Mouse (Mus musculus): ENCODE data around the gene Irgm1. TPM values are rescaled to one million over a fixed set of nuclear protein-coding genes. Genes with fewer than 3 reads are reported as not detected.

Gene Irgm1
- polyA plus RNA-seq, 1 experiment from 2014 or later = 14.4 TPM

DNA sequence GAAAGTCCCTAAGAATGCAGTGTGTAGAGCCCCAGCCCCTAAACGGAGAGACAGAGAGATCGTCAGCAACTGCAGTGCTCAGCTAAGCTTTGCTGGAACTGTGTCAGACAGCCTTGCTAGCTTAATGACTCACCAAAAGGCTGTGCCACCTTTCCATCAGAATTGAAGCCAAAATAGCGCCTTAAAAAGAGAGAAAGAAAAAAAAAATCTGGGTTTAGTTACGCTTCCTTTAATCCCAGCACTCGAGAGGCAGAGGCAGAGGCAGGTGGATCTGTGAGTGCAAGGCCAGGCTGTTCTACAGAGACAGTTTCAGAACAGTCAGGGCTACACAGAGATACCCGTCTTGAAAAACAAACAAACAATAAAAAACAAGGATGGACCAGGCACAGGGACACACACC lies 27.2 kb downstream of the Irgm1 start:
- H3K27me3 ChIP-seq (ENCODE audit: control insufficient read depth, insufficient read depth, low read length) = no peaks in the 10 kb centered on the region
- no peaks in the 10 kb centered on the region for H3K36me3 ChIP-seq (ENCODE audit: control insufficient read depth, insufficient read depth, low read length)
- H3K4me2 ChIP-seq (replicated peaks; ENCODE audit: low read depth) = no peak overlapping the region
- WGBS = 36% methylated on average over 6 of the region's 6 CpGs
- no peaks in the 10 kb centered on the region for H3K4me1 ChIP-seq (replicated peaks; ENCODE audit: control insufficient read depth, insufficient read depth)
- no peak overlapping the region for H3K4me3 ChIP-seq (ENCODE audit: low read depth, low read length)
- no peak for TF ChIP-seq CTCF (IDR thresholded peaks at IDR 0.05; ENCODE audit: low read depth)
- TF ChIP-seq EP300 (optimal IDR thresholded peaks at IDR 0.05) = no peak
- H3K9me3 ChIP-seq (ENCODE audit: control insufficient read depth, low read length) = no peaks in the 10 kb centered on the region
- H3K9ac ChIP-seq (ENCODE audit: low read length) = no peak overlapping the region
- H3K27ac ChIP-seq (replicated peaks) = no peak overlapping the region
- ATAC-seq (ENCODE audit: low FRiP score, low TSS enrichment) (no peak; the same call in 1 of the 2 replicates), DNase-seq (ENCODE audit: low spot score) (no peak)

DNA sequence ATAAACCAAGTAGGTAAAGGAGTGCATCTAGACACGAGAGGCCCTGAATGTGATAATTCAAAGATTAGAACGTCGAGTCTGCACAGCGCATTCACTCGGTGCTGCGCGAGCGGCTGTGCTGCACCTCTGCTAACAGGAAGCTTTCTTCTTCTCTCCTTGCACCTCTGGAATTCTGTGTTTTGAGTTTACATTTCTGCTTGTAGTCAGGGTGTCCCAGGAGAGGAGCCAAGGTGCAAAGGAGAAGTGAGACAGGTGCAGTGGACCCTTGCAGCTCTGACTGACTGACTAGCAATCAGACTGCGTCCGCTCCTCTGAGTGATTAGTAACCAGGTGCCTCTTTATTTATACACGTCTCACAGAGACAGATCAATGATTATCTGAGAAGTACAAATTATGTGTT lies 28.3 kb downstream of the Irgm1 start:
- no peak for DNase-seq (ENCODE audit: low spot score)
- Histone ChIP-seq H3K36me3 (ENCODE audit: control insufficient read depth, insufficient read depth, low read length) (no peaks in the 10 kb centered on the region), H3K4me3 (ENCODE audit: low read depth, low read length) (no peak overlapping the region), H3K9me3 (ENCODE audit: control insufficient read depth, low read length) (no peaks in the 10 kb centered on the region), H3K9ac (ENCODE audit: low read length) (no peak overlapping the region), H3K4me2 (replicated peaks; ENCODE audit: low read depth) (no peak overlapping the region), H3K27ac (replicated peaks) (no peak overlapping the region), H3K27me3 (ENCODE audit: control insufficient read depth, insufficient read depth, low read length) (no peaks in the 10 kb centered on the region), H3K4me1 (replicated peaks; ENCODE audit: control insufficient read depth, insufficient read depth) (0 out of 2 replicates have a peak, but pooled peaks cover 3% of the 10 kb centered on the region)
- TF ChIP-seq CTCF (IDR thresholded peaks at IDR 0.05; ENCODE audit: low read depth) (no peak), EP300 (optimal IDR thresholded peaks at IDR 0.05) (no peak)
- no peak for ATAC-seq (ENCODE audit: low FRiP score, low TSS enrichment)
- 63% methylated on average over 11 of the region's 11 CpGs for WGBS

DNA sequence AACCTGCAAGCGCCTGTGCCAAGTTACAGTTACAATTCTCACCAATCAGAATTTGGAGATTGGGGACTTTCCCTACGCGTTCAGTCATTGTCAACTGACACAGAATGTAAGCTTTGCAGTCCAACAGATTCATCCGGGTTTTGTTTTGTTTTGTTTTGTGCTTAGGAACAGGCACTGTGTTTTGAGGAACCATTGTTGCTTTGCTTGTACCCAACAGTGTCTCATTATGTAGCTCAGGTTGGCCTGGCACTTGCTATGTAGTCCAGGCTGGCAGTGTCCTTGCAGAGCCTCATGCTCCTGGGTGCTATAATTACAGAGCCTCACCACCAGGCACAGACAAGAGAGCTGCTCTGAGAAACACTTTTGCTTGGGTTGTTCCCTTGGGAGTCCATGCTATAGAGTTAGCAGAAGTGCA lies 29.1 kb downstream of the Irgm1 start:
- ATAC-seq (ENCODE audit: low FRiP score, low TSS enrichment) (no peak), DNase-seq (ENCODE audit: low spot score) (no peak)
- H3K4me2 ChIP-seq (replicated peaks; ENCODE audit: low read depth) = no peak overlapping the region
- no peak overlapping the region for H3K9ac ChIP-seq (ENCODE audit: low read length)
- no peak overlapping the region for H3K4me3 ChIP-seq (ENCODE audit: low read depth, low read length)
- no peaks in the 10 kb centered on the region for H3K36me3 ChIP-seq (ENCODE audit: control insufficient read depth, insufficient read depth, low read length)
- 77% methylated on average over 4 of the region's 4 CpGs for WGBS
- H3K27me3 ChIP-seq (ENCODE audit: control insufficient read depth, insufficient read depth, low read length) = no peaks in the 10 kb centered on the region
- H3K9me3 ChIP-seq (ENCODE audit: control insufficient read depth, low read length) = no peaks in the 10 kb centered on the region
- no peak for TF ChIP-seq EP300 (optimal IDR thresholded peaks at IDR 0.05)
- no peak for TF ChIP-seq CTCF (IDR thresholded peaks at IDR 0.05; ENCODE audit: low read depth)
- H3K4me1 ChIP-seq (replicated peaks; ENCODE audit: control insufficient read depth, insufficient read depth) = 0 out of 2 replicates have a peak, but pooled peaks cover 3% of the 10 kb centered on the region
- no peak overlapping the region for H3K27ac ChIP-seq (replicated peaks)

DNA sequence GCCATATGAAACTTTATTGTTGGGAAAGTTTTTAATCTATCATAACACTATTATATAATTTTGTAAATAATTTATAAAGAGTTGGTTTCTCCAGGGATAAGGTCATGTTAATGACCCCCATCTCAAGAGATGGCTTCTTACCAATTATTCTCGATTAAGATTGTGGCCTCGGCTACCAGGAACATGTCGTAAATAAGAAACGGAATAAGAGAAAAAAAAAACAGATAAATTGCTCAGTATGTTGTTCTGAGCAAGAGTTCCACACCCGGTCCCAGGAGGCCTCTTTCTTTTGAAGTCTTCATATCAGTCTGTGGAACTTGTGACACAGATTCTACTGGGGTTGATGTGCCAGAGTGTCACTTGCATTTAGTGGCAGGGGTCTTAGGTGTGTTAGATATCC lies 30.3 kb downstream of the Irgm1 start:
- no peak overlapping the region for H3K9ac ChIP-seq (ENCODE audit: low read length)
- DNase-seq (ENCODE audit: low spot score) = no peak
- no peaks in the 10 kb centered on the region for H3K9me3 ChIP-seq (ENCODE audit: control insufficient read depth, low read length)
- H3K4me3 ChIP-seq (ENCODE audit: low read depth, low read length) = no peak overlapping the region
- H3K36me3 ChIP-seq (ENCODE audit: control insufficient read depth, insufficient read depth, low read length) = no peaks in the 10 kb centered on the region
- ATAC-seq (ENCODE audit: low FRiP score, low TSS enrichment) = no peak
- no peak overlapping the region for H3K27ac ChIP-seq (replicated peaks)
- H3K4me2 ChIP-seq (replicated peaks; ENCODE audit: low read depth) = no peak overlapping the region
- TF ChIP-seq EP300 (optimal IDR thresholded peaks at IDR 0.05) = no peak
- no peak for TF ChIP-seq CTCF (IDR thresholded peaks at IDR 0.05; ENCODE audit: low read depth)
- 0 out of 2 replicates have a peak, but pooled peaks cover 6% of the 10 kb centered on the region for H3K4me1 ChIP-seq (replicated peaks; ENCODE audit: control insufficient read depth, insufficient read depth)
- 78% methylated on average over 5 of the region's 5 CpGs for WGBS
- H3K27me3 ChIP-seq (ENCODE audit: control insufficient read depth, insufficient read depth, low read length) = no peaks in the 10 kb centered on the region

DNA sequence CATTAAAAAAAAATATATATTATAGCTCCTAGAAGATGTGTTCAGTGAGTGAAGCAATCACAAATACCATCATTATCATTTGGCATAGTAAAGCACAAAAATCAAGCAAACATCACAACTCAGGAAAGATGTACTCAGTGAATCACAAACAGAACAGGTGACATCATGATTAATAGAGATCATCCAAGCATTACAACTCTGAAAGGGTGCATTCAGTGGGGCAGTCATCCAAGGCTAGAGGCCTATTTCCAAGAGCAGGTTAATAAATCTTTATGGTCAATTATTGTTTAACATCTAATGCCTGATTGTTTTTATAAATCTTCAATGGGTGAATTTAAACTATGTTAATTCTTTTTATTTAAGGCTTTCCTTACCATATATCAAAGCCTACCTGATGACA lies 30.7 kb downstream of the Irgm1 start:
- no peak for DNase-seq (ENCODE audit: low spot score)
- Histone ChIP-seq H3K27me3 (ENCODE audit: control insufficient read depth, insufficient read depth, low read length) (no peaks in the 10 kb centered on the region), H3K27ac (replicated peaks) (no peak overlapping the region), H3K9ac (ENCODE audit: low read length) (no peak overlapping the region), H3K9me3 (ENCODE audit: control insufficient read depth, low read length) (no peaks in the 10 kb centered on the region), H3K4me2 (replicated peaks; ENCODE audit: low read depth) (no peak overlapping the region), H3K36me3 (ENCODE audit: control insufficient read depth, insufficient read depth, low read length) (no peaks in the 10 kb centered on the region), H3K4me3 (ENCODE audit: low read depth, low read length) (no peak overlapping the region), H3K4me1 (replicated peaks; ENCODE audit: control insufficient read depth, insufficient read depth) (0 out of 2 replicates have a peak, but pooled peaks cover 6% of the 10 kb centered on the region)
- ATAC-seq (ENCODE audit: low FRiP score, low TSS enrichment) = no peak
- no peak for TF ChIP-seq CTCF (IDR thresholded peaks at IDR 0.05; ENCODE audit: low read depth)
- TF ChIP-seq EP300 (optimal IDR thresholded peaks at IDR 0.05) = no peak

DNA sequence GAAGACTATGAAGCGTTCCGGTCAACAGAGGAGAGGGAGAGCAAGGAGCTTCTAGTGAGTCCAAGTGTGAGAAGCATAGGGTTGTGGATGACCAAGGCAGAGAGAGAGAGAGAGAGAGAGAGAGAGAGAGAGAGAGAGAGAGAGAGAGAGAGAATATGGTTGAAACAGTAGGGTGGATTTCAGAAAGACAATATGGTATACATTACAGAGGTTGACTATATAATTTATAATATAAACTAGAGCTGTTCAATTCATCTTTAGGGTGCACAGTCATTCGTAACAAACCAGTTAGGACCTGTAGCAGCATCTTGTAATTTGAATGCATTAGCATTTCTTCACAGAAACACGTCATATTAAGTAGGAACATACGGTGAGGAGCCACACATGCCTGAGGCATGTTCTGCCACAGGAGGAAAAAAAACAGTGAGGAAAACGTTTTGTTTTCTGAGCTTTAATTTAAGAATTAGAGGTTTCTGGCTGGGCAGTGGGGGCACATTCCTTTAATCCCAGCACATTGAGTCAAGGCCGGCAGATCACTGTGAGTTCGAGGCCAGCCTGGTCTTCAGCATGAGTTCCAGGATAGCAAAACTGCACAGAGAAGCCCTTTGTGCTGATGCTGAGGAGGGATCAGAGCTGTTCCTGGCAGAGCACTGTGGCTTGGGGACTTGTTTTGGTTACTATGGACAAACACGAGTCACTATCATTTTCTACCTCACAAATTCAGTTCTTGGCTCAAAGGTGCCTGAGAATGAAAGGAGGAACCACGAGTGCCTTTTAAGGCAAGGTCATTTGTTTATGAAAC lies 32.4 kb downstream of the Irgm1 start:
- no peaks in the 10 kb centered on the region for H3K9me3 ChIP-seq (ENCODE audit: control insufficient read depth, low read length)
- WGBS = 77% methylated on average over 10 of the region's 10 CpGs
- no peak for DNase-seq (ENCODE audit: low spot score)
- 0 out of 2 replicates have a peak, but pooled peaks cover 6% of the 10 kb centered on the region for H3K4me1 ChIP-seq (replicated peaks; ENCODE audit: control insufficient read depth, insufficient read depth)
- no peak for TF ChIP-seq EP300 (optimal IDR thresholded peaks at IDR 0.05)
- no peak for TF ChIP-seq CTCF (IDR thresholded peaks at IDR 0.05; ENCODE audit: low read depth)
- no peak overlapping the region for H3K4me3 ChIP-seq (ENCODE audit: low read depth, low read length)
- H3K27me3 ChIP-seq (ENCODE audit: control insufficient read depth, insufficient read depth, low read length) = no peaks in the 10 kb centered on the region
- H3K4me2 ChIP-seq (replicated peaks; ENCODE audit: low read depth) = no peak overlapping the region
- no peaks in the 10 kb centered on the region for H3K36me3 ChIP-seq (ENCODE audit: control insufficient read depth, insufficient read depth, low read length)
- H3K9ac ChIP-seq (ENCODE audit: low read length) = no peak overlapping the region
- ATAC-seq (ENCODE audit: low FRiP score, low TSS enrichment) = no peak
- no peak overlapping the region for H3K27ac ChIP-seq (replicated peaks)

Data from stomach, postnatal 0 days (tissue).